Mouse (Mus musculus) large intestine, adult 2 months (tissue): ENCODE measurements around the gene Akap6. TPM values are rescaled to one million over a fixed set of nuclear protein-coding genes. Genes with fewer than 3 reads are reported as not detected.

ENCODE experiments used
- DNase-seq: peaks from one replicate; pipeline ENCODE4 v3.0.0-alpha.2; 2012; ENCODE audit warnings: low read depth, low spot score
- whole genome bisulfite sequencing: fragments of 180-500 bp; shearing (Covaris S2); methylation state at CpG from one replicate; pipeline ENCODE4 v1.1.7; 2018; 5-methylcytosine and 5-hydroxymethylcytosine counted together
- polyA plus RNA-seq: library from polyadenylated mRNA; depleted of rRNA; stranded (reverse); fragments of >200 nt; gene quantifications from 2 replicates; pipeline ENCODE4 v1.2.3, GENCODE M21; 2012; rRNA removed

Akap6 gene
- 0.32 and 0.70 TPM in 2 replicates for polyA plus RNA-seq

DNA sequence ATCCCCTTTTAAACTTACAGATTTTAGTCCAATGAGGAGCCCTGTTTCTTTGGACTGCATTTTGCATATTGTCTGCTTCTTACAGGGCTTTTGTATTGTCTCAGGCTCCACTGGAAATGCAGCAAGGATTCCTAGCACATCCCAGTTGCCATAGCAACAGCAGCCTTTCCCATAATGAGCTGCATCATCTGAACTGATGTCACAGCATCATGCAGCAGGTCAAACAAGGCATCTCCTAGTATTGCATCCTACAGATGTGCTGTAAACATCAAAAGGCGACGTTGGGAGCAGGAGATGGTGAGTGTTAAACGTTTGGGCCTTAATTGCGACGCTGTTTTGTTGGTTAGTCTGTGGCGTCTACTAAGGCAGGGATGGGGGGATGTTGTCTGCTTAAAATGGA is at the start of gene Akap6:
Gene Akap6 (plus strand): TSS at position 238 of the 400 bp plus-strand sequence.
- WGBS, result 84% methylated on average over 6 of the region's 6 CpGs
- DNase-seq, result no peak

GRCm38 (mm10) chr12:52662907-52663790 is 36.0 kb upstream of the Akap6 start:
- DNase-seq, result no peak
- 60% methylated on average over 7 of the region's 7 CpGs for WGBS

- no peak for DNase-seq
- WGBS, result 67% methylated on average over 5 of the region's 5 CpGs
Observed at GRCm38 (mm10) chr12:52664944-52665343, 34.2 kb upstream of the Akap6 start.

GRCm38 (mm10) chr12:52671436-52671835 is 27.7 kb upstream of the Akap6 start:
- WGBS, result 42% methylated on average over 7 of the region's 7 CpGs
- DNase-seq, result no peak

DNA sequence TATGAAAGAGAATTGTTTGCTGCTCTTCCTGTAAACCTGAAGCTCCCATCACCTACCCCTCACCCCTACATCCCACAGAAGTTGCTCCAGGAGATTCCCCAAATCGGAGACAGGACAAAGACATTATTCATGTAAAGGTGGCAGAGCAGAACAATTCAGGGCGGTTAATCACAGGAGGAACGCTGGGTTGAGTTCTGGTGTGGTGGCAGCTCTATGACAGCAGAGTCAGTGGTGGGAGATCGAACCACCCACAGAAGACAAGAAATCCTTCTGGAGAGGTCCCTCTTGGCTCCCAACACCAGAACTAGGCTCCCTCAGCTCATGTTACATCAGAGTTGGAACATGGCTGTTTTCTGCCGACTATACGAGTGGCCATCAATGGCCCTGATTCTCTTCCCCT is 27.2 kb upstream of the Akap6 start:
- whole genome bisulfite sequencing, result 63% methylated on average over 6 of the region's 6 CpGs
- no peak for DNase-seq

- DNase-seq, result no peak
- WGBS, result 74% methylated on average over 6 of the region's 6 CpGs
Observed at GRCm38 (mm10) chr12:52673361-52673960, 25.7 kb upstream of the Akap6 start.

DNA sequence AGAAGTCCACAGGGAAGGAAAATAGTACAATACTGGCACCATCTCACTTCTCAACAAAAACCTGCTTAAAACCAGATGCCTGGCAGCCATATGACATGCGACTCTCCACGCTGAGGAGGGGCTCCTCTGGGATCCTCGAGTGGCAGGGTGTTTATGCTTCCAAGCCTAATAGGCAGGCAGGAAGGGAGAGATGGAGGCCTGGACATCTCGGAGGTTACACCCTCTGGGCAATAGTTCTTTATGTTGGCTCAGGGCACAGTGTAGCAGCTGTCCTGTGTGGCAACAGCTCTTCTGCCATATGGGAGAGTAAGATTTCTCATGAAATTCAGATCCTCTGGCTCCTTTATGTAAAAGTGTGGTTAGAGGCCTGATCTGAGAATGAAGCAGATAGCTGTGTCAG is 24.2 kb upstream of the Akap6 start:
- DNase-seq, result no peak
- 68% methylated on average over 4 of the region's 4 CpGs for WGBS

DNA sequence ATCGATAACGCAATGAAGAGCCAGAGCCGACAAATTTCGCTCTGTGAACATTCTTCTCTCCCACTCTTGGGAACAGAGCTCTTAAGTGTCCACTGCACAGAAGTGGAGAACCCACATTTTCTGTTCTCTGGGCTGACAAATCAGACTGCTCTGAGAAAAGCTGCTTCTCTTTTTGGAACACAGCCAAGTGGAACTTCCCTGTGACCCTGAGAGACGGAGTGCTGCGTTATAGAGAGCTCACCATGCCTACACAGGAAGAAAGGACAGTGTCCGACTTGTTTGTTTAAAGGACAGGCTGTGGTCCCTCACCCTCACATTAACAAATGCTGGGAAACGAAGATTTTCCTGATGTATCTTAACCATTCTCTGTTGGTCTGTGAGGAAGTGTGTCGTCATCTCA is 11.8 kb upstream of the Akap6 start:
- DNase-seq, result no peak
- 40% methylated on average over 9 of the region's 9 CpGs for WGBS

DNA sequence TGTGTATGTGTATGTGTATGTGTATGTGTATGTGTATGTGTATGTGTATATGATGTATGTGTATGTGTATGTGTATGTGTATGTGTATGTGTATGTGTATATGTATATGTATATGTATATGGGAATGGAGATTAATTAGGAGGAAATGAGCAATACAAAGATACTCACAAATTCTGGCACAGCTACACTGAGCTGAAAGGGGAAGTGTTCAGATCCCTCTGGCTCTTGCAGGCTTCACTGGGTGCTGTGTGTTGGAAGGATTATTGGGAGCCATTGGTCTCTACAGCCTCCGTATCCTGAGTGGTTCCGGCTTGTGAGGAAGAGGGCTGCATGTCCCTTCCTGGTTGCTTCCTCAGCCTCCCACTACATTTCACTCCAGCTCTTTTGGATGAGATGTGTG is 10.5 kb upstream of the Akap6 start:
- no peak for DNase-seq
- 94% methylated on average over 2 of the region's 2 CpGs for WGBS

DNA sequence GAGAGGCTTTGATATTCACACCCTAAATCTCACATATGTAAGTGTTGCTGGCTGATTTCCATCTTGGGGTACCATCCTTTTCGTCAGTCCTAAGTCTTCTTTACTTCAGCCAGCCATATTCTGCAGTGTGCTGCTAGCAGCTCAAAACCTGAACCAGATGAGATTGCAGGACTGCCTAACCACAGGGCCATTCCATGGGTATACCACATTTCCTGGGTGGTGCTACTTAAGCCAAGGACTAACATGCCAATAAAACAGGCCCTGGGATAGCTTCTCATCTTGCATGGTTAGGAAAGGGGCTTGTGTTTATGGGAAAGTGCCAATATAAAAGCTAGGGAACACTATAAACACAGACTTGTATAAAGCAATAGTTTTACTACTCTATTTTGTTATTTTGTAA is 7.6 kb upstream of the Akap6 start:
- 84% methylated on average over 1 of the region's 1 CpGs for WGBS
- no peak for DNase-seq

- DNase-seq, result no peak
Observed at GRCm38 (mm10) chr12:52692290-52692974, 6.8 kb upstream of the Akap6 start.

DNA sequence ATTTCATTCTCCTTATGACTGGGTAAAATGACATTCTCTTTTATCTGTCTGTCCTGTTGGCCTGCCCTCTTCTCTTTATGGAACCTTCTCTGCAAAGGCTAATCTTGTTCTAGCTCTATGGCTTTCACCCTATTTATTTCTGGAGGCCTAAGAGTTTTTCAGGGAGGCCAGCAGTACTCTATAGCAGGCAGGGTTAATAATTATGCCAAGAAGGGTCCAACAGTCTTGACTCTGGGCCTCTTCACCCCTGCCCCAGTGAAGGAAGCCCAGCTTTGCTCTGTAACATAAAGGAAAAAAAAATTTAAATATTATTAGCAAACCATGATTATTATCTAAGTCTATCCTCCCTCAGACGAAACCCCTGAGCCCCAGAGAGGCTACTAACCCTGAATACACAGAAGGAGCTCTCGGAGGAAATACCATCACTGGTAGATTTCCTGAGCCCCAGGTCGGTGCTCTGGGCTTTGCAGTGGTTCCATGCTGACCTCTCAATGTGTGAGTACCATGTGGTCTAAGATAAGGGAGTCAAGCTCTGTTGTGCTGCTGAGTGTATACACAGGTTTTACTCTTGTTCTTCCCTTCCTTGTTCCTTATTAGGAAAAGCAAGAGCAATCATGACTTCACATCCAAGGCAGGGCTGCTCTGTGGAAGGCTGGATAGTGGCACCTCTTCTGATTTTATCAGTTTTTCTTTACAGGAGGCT is 1.6 kb upstream of the Akap6 start:
- DNase-seq, result no peak
- WGBS, result 71% methylated on average over 3 of the region's 3 CpGs

More at GRCm38 (mm10) chr12:52692290-52692974, 6.8 kb upstream of the Akap6 start:
- 34% methylated on average over 10 of the region's 10 CpGs for WGBS

- no peak for DNase-seq
- WGBS, result 89% methylated on average over 5 of the region's 5 CpGs
Observed at GRCm38 (mm10) chr12:52698276-52698930, 780 bp upstream of the Akap6 start.

GRCm38 (mm10) chr12:52699961-52700696 is 946 bp downstream of the Akap6 start:
- DNase-seq, result no peak
- 40% methylated on average over 15 of the region's 15 CpGs for WGBS

DNA sequence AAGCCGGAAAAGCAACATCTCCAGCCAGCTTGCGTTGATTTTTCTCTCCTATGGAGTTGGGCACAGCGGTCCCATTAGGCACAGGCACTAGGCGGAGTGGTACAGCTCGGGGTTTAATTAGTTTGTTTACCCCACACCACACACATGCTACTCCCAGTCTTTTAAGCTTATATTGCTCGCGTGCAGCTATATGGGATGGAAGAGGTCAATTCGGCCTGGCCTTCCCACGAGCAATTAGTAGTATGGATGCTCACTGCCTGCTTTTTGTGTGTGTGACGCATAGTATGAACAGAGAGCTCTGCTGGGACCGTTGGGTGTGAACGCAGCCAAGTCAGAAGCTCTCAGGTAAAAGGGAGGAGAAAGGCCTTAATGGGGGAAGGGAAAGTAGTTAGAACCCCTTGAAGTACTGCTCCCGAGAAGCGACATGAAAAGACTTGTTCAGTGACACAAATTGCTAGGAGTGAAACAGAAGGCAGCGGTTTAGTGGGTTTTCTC is 1.6 kb downstream of the Akap6 start:
- WGBS, result 29% methylated on average over 15 of the region's 15 CpGs
- DNase-seq, result no peak

DNA sequence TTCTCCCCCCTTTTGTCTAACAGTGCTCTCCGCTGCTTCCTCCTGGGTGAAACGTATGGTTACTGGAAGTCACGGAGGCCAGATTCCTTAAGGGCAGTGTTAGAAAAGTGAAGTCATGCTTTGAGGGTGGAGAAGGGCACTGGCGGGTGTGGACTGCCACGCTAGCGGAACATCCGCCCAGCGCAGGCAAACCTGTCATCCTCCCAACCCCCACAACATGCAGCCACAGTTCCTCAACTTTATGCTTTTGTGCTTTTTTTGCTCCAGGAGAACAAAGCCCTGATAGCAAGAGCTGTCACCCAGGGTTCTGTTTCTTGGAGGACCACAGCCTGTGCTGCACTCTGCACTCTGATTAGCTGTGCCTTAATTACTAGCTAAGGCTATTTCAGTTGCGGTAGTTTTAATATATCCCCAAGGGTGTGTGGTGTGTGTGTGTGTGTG is 2.0 kb downstream of the Akap6 start:
- WGBS, result 14% methylated on average over 9 of the region's 9 CpGs
- DNase-seq, result no peak

- WGBS, result 32% methylated on average over 12 of the region's 12 CpGs
- DNase-seq, result no peak
Observed at GRCm38 (mm10) chr12:52702368-52702967, 3.3 kb downstream of the Akap6 start.

DNA sequence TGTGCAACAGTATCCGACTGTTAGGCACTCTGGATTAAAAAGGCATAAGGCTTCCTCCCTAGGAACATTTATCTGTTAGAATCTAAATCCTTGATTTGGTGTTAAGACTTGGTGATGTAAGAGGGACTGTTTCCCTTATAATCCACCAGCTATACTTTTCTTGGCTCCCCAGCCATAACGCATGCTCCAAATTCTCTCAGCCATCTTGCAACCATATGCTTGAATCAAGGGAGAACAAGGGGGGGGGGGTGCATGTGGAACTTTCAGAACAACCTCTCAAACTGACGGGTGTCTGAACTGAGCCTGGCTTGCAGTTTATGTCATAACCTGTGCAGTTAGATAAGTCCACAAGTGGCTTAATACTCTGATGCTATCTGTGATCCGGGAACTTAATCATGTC is 4.9 kb downstream of the Akap6 start:
- no peak for DNase-seq
- WGBS, result 85% methylated on average over 4 of the region's 4 CpGs
